Mouse (Mus musculus): ENCODE measurements around the gene Pcsk2.

GRCm38 (mm10) chr2:143646001-143646400 is 100.0 kb downstream of the Pcsk2 start:
- TF ChIP-seq CTCF (IDR thresholded peaks at IDR 0.05; ENCODE audit: extremely low read depth, insufficient read length, insufficient replicate concordance, low read depth, low read length) (no peak), POLR2A (IDR thresholded peaks at IDR 0.05; ENCODE audit: low read depth, low read length) (no peak)

All from small intestine, adult 2 months (tissue).